21 mouse cellular contexts compared by ENCODE assay signal in the genomic region with DNA sequence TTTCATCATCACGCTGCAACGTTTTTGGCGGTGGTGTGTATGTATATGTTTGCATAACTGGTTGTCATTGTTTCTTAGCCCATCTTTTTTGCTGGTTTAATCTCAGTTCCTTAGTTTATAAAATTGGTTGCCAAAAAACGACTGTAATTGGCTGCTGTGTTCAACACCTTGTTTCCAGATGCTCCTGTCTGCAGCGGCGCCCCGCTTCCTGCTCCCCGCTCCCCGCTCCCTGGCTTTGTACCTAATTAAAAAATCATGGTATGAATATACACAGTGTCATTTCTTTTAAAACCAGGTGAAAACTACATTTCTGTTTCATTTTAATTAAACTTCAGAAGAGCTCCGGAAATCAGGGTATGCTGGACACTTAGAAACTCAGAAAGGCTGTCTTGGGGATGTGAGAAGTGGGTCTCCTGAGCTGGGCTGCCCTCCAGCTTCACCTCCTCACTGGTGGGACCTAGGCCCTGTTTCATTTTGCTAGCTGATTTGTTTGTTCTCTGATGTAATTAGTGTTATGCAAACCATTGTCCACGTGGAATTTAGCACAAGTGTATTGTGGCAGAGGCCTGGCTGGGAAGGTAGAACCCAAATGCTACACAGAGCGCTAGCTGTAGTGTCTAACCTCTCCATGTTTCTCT. TPM values are rescaled to one million over a fixed set of nuclear protein-coding genes. Genes with fewer than 3 reads are reported as not detected.
"Had no signal": no experiment of that assay in that cellular context is flagged by ENCODE, and none has a peak within 500 bp of the region (broad histone marks: within the 10 kb centered on the region; RNA-seq: fewer than 3 reads in every experiment).

No protein-coding gene starts in this region.

- H3K4me2 ChIP-seq: lung, embryonic 15.5 days; midbrain, embryonic 13.5 days; neural tube, embryonic 12.5 days had no signal

- DNase-seq: kidney, adult 8-10 months; kidney, postnatal 25 days; liver; lung, postnatal 14 days; retina, postnatal 1 day; right cerebral cortex, postnatal 4 days; spleen, adult 18-20 months; thymus, adult 18-20 months; thymus, postnatal 25 days had no signal

- H3K9me3 ChIP-seq: lung, embryonic 15.5 days had no signal

- ATAC-seq: intestine, postnatal 0 days; midbrain, embryonic 13.5 days had no signal

- H3K27ac ChIP-seq: left cerebral cortex, adult 2 months; lung, embryonic 15.5 days; macrophage; midbrain, embryonic 13.5 days; neural tube, embryonic 12.5 days had no signal

- H3K27me3 ChIP-seq: lung, embryonic 15.5 days; megakaryocyte, embryonic 14.5 days; midbrain, embryonic 13.5 days; neural tube, embryonic 12.5 days had no signal

- H3K4me1 ChIP-seq: lung, embryonic 15.5 days; megakaryocyte, embryonic 14.5 days; neural tube, embryonic 12.5 days had no signal

- H3K4me3 ChIP-seq: left cerebral cortex, adult 2 months; lung, embryonic 15.5 days; megakaryocyte, embryonic 14.5 days; midbrain, embryonic 13.5 days; neural tube, embryonic 12.5 days had no signal

- H3K9ac ChIP-seq: lung, embryonic 15.5 days; neural tube, embryonic 12.5 days had no signal

RNA-seq across cellular contexts. Expression of a gene that starts 7.7 kb away (rescaled TPM):
- total RNA-seq: layer of hippocampus, postnatal 25 days; left cerebral cortex, postnatal 25 days; monocyte, adult 5-6 weeks; neutrophil, adult 5-6 weeks had no signal
- polyA plus RNA-seq: macrophage; neural tube, embryonic 12.5 days; stomach, embryonic 14.5 days had no signal
